Mouse (Mus musculus): ENCODE data around the gene Parp9.

DNA sequence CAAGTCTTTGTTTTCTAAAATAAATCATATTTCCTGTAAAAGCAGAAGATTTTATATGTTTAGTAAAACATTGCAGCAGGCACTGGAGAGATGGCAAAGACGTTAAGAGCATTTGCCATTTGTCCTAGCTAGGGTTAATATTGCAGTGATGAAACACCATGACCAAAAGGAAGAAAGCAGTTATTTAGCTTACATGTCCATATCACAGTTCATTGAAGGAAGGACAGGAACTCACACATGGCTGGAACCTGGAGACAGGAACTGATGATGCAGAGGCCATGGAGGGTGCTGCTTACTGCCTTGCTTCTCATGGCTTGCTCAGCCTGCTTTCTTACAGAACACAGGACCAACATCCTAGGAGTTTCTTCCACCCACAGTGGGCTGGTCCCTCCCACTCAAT lies 54.1 kb downstream of the Parp9 start:
- no peak for TF ChIP-seq CTCF (conservative IDR thresholded peaks at IDR 0.05; ENCODE audit: low read length)
- TF ChIP-seq POU5F1 (IDR thresholded peaks at IDR 0.05; ENCODE audit: borderline replicate concordance, low read length), result no peak

All from E14TG2a.4 (cell line).